Mouse (Mus musculus) heart, postnatal 36 days (tissue): ENCODE measurements around the gene Capn3. TPM values are rescaled to one million over a fixed set of nuclear protein-coding genes. Genes with fewer than 3 reads are reported as not detected.

Experiments
- DNase-seq, 2 experiments: peaks; one replicate each; pipeline ENCODE4 v3.0.0; 2021 to 2022
- intact Hi-C: fragments of 180-260 bp; cut with DNase I; formaldehyde crosslinking; loops from one replicate; pipeline ENCODE4 v1.15.1; 2025
- total RNA-seq, 2 experiments: library from RNA; stranded (reverse); gene quantifications; 2 replicates each; pipeline ENCODE4 v1.2.3; 2021

Gene Capn3
- total RNA-seq: 1 to 10 TPM in 1 of 2 experiments, under 1 TPM in 1; 0.69 to 1.7 TPM

DNA sequence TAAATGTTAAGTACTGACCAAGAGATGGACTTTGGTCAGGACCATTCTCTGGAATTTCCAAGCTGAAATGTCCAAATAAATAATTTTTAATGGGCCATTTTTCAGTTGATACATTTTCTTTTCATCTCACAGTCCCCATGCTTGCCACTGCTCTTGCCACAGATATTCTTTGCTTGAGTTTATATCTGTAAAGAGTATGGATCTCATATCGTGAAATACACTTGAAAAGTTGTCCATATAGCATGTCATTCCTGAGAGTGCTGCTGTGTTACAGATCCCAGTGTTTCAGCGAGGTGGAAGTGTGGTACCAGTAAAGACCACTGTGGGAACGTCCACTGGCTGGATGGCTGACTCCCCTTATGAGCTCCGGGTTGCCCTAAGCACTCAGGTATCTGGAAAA, at the start of gene Capn3:
Capn3 (plus strand) TSS at position 301 of the 400 bp plus-strand sequence.
- intact Hi-C loops: no loop called here
- no peak for DNase-seq

GRCm38 (mm10) chr2:120411096-120411628, 44.7 kb upstream of the Capn3 start:
- intact Hi-C loops: no loop called here
- no peak for DNase-seq

GRCm38 (mm10) chr2:120414113-120414512, 41.7 kb upstream of the Capn3 start:
- intact Hi-C loops: no loop called here
- no peak for DNase-seq

- intact Hi-C loops: no loop called here
- DNase-seq: no peak
Observed at GRCm38 (mm10) chr2:120414738-120415414, 40.9 kb upstream of the Capn3 start.

- intact Hi-C loops: no loop called here
- DNase-seq: no peak
Observed at GRCm38 (mm10) chr2:120424386-120424785, 31.4 kb upstream of the Capn3 start.

DNA sequence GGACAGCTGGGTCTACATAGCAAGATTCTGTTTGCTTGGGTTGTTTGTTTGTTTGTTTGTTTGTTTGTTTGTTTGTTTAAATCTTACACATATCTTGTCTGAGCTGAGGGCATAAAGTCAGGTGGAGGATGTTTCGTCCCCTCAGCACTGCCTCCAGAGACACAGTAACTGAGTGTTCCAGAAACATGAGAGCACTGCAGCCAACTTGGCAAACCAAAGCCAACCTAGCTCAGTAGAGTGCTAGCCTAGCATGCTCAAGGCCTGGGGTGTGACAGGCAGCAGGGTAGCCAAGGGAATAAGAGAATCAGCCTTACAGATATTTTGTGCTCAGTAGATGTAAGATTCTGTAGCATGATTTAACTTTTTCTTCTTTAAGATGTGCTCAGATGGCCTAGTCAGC, 11.3 kb upstream of the Capn3 start:
- intact Hi-C loops: no loop called here
- DNase-seq: no peak

- DNase-seq: no peak
- intact Hi-C loops: no loop called here
Observed at GRCm38 (mm10) chr2:120446373-120446772, 9.4 kb upstream of the Capn3 start.

DNA sequence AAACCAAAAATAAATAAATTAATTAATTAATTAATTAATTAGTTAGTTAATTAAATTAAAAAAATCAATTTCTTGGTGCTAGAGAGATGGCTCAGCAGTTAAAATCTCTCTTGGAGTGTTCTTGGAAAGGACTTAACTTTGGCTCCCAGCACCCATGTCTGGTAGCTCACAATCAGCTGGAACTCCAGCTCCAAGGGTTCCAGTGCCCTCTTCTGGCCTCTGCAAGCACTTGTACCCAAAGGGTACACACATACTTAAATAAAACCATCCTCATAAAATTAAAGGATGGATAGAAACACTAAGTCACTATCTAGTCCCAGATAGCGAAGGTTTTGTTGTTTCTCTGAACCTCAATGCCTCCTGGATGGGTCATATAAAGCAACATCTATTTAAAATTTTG, 8.5 kb upstream of the Capn3 start:
- DNase-seq: no peak
- intact Hi-C loops: no loop called here

GRCm38 (mm10) chr2:120450724-120451123, 5.1 kb upstream of the Capn3 start:
- no peak for DNase-seq
- intact Hi-C loops: no loop called here

DNA sequence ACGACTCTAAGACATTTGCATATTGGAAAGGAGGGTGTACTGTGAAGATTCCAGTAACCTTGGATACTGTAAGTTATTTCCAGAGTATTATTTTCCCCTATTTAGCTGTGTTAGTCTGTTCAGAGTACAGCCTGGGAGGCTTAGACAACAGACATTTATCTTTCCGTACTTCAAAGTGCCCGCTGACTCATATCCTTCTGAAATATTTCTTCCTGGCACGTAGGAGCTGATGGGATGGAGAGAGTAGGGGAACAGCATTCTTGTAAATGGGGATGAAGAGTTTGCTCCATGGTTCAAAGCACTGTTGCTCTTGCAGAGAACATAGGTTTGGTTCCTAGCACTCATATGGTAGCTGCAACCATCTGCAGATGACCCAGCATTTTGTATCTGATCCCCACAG, 3.2 kb upstream of the Capn3 start:
- intact Hi-C loops: no loop called here
- DNase-seq: no peak

DNA sequence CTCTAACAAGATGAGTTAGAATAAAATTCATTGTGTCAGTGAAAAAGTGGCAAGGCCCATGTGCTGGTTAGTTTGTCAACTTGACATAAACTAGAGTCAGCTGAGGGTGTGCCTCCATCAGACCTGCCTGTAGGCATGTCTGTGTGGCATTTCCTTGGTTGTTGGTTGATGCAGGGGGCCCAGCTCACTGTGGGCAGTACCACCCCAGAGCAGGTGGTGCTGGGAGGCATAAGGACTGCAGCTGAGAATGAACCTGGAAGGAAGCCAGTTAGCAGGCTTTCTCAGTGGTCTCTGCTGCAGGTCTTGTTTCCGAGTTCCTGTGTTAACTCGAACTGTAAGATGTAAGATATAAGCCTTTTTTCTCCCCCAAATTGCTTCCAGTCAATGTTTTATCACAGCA, 832 bp upstream of the Capn3 start:
- intact Hi-C loops: no loop called here
- no peak for DNase-seq

GRCm38 (mm10) chr2:120460216-120460615, 4.4 kb downstream of the Capn3 start:
- DNase-seq: no peak
- intact Hi-C loops: no loop called here

DNA sequence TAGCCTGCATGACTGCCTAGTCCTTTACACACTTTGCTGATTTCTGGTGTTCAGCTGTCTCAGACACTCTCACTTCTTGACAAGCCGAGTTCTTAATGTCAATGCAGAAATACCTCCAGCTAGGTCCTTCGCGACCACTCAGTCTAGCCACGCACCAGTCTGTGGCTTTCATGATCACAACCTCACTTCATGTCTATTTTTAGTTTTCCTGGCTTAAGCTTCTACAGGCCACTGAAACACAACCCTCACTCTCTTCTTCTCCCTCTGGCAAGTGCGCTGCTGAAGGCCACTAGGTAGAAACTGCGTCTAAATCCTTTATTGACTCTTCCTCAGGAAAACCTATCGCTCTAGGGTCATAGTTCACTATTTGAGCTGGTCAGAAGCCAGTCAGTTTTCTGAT, 7.5 kb downstream of the Capn3 start:
- intact Hi-C loops: no loop called here
- DNase-seq: no peak

- DNase-seq: no peak
- intact Hi-C loops: no loop called here
Observed at GRCm38 (mm10) chr2:120464091-120464490, 8.3 kb downstream of the Capn3 start.

DNA sequence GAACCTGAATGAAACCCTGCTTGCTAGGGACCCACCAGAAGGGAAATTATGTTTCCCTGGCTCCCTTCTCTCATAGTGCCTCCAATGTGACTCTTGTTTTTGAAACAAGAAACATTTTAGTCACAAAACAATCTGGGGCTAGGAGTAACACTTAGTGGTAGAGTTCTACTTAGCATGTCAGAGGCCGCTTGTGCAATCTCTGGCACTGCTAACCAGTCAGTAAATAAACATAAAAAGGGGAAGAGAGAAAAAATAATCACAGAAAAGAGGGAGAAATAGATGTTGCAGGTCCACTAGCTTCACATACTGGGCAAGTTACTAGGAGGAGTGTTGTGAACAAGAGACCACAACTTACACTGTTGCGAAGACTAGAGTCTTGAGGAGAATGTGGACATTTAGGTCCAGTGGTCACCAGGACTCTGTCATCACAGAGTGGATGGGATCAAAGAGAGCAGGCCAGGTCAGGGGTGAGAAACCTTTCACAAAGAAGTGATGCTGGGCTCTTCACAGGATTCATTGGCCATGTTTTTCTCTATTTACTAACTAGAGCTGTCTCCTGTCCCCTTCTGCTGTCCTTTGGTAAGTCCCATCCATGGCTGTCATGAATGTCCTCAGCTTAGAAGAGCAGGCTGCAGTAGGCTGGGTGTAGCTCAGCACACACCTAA, 9.0 kb downstream of the Capn3 start:
- intact Hi-C loops: no loop called here
- no peak for DNase-seq

DNA sequence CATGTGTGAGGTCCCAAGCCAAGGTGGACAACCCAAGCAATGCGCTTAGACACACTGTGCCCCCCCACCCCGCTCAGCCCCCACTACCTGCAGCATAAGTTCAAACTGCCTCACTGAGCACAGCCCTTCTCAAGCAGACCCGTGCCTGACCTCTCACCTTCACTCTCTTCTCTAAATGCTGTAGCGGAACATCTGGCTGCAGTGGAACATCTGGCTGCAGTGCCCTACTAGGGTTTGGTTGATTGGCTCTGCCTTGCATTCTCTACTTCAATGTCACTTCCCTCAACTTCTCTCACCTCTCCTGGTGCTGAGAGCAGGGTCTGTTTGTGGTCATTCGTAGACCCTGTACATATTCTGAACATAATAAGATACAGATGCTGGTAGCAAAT, 9.6 kb downstream of the Capn3 start:
- no peak for DNase-seq
- intact Hi-C loops: no loop called here

DNA sequence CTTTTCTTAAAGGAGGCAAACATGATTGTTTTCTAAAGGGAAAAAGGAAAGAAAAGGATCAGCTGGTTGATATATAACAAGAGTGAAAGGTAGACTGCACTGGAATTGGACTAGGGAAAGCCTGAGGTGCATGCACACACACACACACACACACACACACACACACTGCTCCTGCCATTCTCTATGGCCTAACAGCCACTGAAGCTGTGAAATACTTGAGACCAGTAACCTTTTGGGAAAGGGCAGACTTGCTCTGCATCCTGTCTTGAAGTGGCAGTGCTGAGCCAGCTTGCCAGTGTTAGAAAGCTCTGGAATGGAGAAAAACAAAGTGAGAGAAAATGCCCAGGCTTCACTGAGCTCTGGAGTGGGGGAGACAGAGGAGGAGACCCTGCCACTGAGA, 12.2 kb downstream of the Capn3 start:
- DNase-seq: no peak
- intact Hi-C loops: no loop called here

GRCm38 (mm10) chr2:120469220-120469619, 13.4 kb downstream of the Capn3 start:
- no peak for DNase-seq
- intact Hi-C loops: no loop called here

DNA sequence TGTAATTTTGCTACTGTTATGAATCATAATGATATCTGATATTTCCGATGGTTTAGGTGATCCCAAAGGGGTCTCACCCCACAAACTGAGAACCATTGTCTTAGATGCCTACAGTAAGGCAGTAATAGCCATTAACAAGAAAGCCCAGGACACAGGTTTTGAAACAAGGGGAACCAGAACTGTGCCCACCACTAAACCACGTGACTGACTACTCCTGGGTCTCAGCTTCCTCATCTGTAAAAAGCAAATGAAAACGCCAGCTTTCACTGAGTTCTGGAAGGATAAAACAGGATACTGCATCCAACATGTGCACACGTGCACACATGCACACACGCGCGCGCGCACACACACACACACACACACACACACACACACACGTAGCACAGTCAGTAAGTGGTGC, 13.9 kb downstream of the Capn3 start:
- intact Hi-C loops: loop anchor here (10.0 kb wide), 1 partner anchor 635 kb away; the partner anchor contains the start of gene Tgm7
- no peak for DNase-seq

DNA sequence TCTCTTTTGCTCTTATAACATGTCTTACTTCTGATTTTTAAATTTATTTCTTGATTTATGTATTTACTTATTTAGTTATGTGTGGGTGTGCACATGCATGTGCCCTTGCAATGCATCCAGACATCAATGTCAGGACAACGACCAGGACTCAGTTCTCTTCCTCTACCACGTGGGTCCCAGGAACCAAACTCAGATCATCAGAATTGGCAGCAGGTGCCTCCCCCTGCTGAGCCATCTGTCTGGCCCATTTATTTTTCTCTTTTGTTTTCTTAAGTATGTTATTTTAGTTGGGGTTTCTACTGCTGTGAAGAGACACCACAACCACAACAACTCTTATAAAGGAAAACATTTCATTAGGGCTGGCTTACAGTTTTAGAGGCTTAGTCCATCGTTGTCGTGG, 15.0 kb downstream of the Capn3 start:
- no peak for DNase-seq
- intact Hi-C loops: loop anchor here (10.0 kb wide), 1 partner anchor 634 kb away; the partner anchor contains the start of gene Tgm7

DNA sequence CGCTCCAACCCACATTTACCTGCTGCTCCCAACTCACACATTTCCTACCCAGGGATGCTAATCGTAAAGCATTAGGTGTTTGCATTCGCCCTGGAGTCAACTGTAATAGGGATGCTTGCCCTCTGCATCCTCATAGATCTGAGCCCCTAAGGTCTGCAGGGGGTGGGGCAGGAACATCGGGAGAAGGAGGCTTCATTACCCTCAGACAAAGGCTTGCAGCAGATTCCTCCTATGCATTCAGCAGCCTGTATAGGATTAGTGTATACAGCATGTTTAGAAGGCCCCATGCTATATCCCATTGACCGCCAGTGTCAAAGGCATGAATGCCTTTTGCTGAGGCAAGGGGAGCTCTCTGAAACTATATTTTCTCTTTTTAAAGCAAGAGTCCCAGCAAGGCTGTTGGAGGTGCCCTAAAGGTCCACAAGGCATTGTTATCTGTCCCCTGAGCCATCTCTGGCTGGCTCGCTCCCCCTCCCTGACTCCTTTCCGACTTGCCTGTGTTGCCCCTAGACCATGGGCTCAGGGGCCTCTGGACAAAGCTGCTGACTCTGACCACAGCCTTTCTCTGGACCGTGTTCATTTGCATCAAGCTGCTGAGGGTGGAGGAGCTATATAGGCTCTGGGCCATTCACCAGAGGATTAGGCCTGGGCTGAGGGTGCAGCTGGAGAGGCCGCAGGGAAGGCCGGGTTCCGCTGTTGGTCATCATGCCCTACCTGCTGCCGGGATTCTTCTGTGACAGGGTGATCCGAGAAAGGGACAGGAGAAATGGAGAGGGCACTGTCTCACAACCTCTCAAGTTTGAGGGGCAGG, 20.7 kb downstream of the Capn3 start:
- intact Hi-C loops: loop anchor here (10.0 kb wide), 1 partner anchor 628 kb away; the partner anchor contains the start of gene Tgm7
- DNase-seq: no peak
